Mouse (Mus musculus): ENCODE data around the gene Rrp36.

Gene Rrp36

GRCm38 (mm10) chr17:46673850-46674529 is at the start of gene Rrp36:
Rrp36 (minus strand) TSS chr17:46674352.
- peak; percentile 92 to 96 for DNase-seq (ENCODE audit: inconsistent age in 2 of 2, low spot score in 1 of 2)

- peak in 1 of 2 experiments; percentile 68 for DNase-seq (ENCODE audit: inconsistent age in 2 of 2, low spot score in 1 of 2)
These were observed 46.9 kb upstream of the Rrp36 start for GRCm38 (mm10) chr17:46721077-46721476.

GRCm38 (mm10) chr17:46714756-46715481 is 40.8 kb upstream of the Rrp36 start:
- peak in 1 of 2 experiments; percentile 65 for DNase-seq (ENCODE audit: inconsistent age in 2 of 2, low spot score in 1 of 2)

GRCm38 (mm10) chr17:46713849-46714248 is 39.7 kb upstream of the Rrp36 start:
- DNase-seq (ENCODE audit: inconsistent age in 2 of 2, low spot score in 1 of 2), result no peak

- DNase-seq (ENCODE audit: inconsistent age in 2 of 2, low spot score in 1 of 2), result no peak
These were observed 38.3 kb upstream of the Rrp36 start for GRCm38 (mm10) chr17:46712442-46712841.

GRCm38 (mm10) chr17:46711612-46712271 is 37.6 kb upstream of the Rrp36 start:
- peak; percentile 67 to 90 for DNase-seq (ENCODE audit: inconsistent age in 2 of 2, low spot score in 1 of 2)

GRCm38 (mm10) chr17:46710959-46711597 is 36.9 kb upstream of the Rrp36 start, which contains the start of gene Pex6:
Pex6 (plus strand) TSS chr17:46711463.
- peak; percentile 93 to 97 for DNase-seq (ENCODE audit: inconsistent age in 2 of 2, low spot score in 1 of 2)

GRCm38 (mm10) chr17:46706375-46707089 is 32.4 kb upstream of the Rrp36 start:
- no peak for DNase-seq (ENCODE audit: inconsistent age in 2 of 2, low spot score in 1 of 2)

- DNase-seq (ENCODE audit: inconsistent age in 2 of 2, low spot score in 1 of 2), result peak; percentile 97 to 99
These were observed 31.0 kb upstream of the Rrp36 start, which contains the start of gene Ppp2r5d for GRCm38 (mm10) chr17:46704887-46705835. Ppp2r5d (minus strand) TSS chr17:46705111.

GRCm38 (mm10) chr17:46703971-46704886 is 30.1 kb upstream of the Rrp36 start:
- DNase-seq (ENCODE audit: inconsistent age in 2 of 2, low spot score in 1 of 2), result no peak

- DNase-seq (ENCODE audit: inconsistent age in 2 of 2, low spot score in 1 of 2), result no peak
These were observed 28.4 kb upstream of the Rrp36 start for GRCm38 (mm10) chr17:46702506-46702905.

GRCm38 (mm10) chr17:46702100-46702499 is 27.9 kb upstream of the Rrp36 start:
- no peak for DNase-seq (ENCODE audit: inconsistent age in 2 of 2, low spot score in 1 of 2)

- DNase-seq (ENCODE audit: inconsistent age in 2 of 2, low spot score in 1 of 2), result no peak
These were observed 27.3 kb upstream of the Rrp36 start for GRCm38 (mm10) chr17:46701489-46701888.

GRCm38 (mm10) chr17:46699912-46700311 is 25.8 kb upstream of the Rrp36 start:
- DNase-seq (ENCODE audit: inconsistent age in 2 of 2, low spot score in 1 of 2), result no peak

GRCm38 (mm10) chr17:46699245-46699644 is 25.1 kb upstream of the Rrp36 start:
- DNase-seq (ENCODE audit: inconsistent age in 2 of 2, low spot score in 1 of 2), result no peak

GRCm38 (mm10) chr17:46698515-46698914 is 24.4 kb upstream of the Rrp36 start:
- no peak for DNase-seq (ENCODE audit: inconsistent age in 2 of 2, low spot score in 1 of 2)

GRCm38 (mm10) chr17:46694517-46695063 is 20.4 kb upstream of the Rrp36 start:
- DNase-seq (ENCODE audit: inconsistent age in 2 of 2, low spot score in 1 of 2), result no peak

GRCm38 (mm10) chr17:46691390-46691789 is 17.2 kb upstream of the Rrp36 start:
- DNase-seq (ENCODE audit: inconsistent age in 2 of 2, low spot score in 1 of 2), result no peak
